Mouse (Mus musculus) MEL (cell line): ENCODE results near the gene Smarcad1.

Experiments used
- CTCF ChIP-seq, 3 experiments: IDR thresholded peaks in 2 of 3; conservative IDR thresholded peaks in 1 of 3; 2 replicates each; pipeline ENCODE4 v1.5.1; 2011 to 2012; ENCODE audit warnings: low read length in 3 of 3, low read depth in 2 of 3, mild to moderate bottlenecking in 2 of 3, improper control_type of control experiment in 1 of 3, inconsistent platforms in 1 of 3, mixed read lengths in 1 of 3, moderate library complexity in 1 of 3; ENCODE audit not compliant: control insufficient read depth in 1 of 3, insufficient read depth in 1 of 3, poor library complexity in 1 of 3, severe bottlenecking in 1 of 3
- E2F4 ChIP-seq: IDR thresholded peaks from 2 replicates; pipeline ENCODE4 v1.6.1; 2011; ENCODE audit warnings: low read depth, low read length, improper control_type of control experiment, borderline replicate concordance
- EP300 ChIP-seq, 2 experiments: IDR thresholded peaks; 2 replicates each; pipeline ENCODE4 v1.6.1; 2011; ENCODE audit warnings: improper control_type of control experiment in 2 of 2, low read length in 2 of 2, low read depth in 1 of 2, mild to moderate bottlenecking in 1 of 2
- GATA1 ChIP-seq: IDR thresholded peaks from 2 replicates; pipeline ENCODE4 v1.6.1; 2011; ENCODE audit warnings: low read depth, low read length, improper control_type of control experiment
- HCFC1 ChIP-seq: IDR thresholded peaks from 2 replicates; pipeline ENCODE4 v1.6.1; 2012; ENCODE audit warnings: low read depth, mild to moderate bottlenecking, inconsistent platforms, low read length, improper control_type of control experiment, moderate library complexity
- MYC ChIP-seq: IDR thresholded peaks from 2 replicates; pipeline ENCODE4 v1.6.1; 2011; ENCODE audit warnings: low read depth, mild to moderate bottlenecking, low read length, improper control_type of control experiment, moderate library complexity
- NRF1 ChIP-seq: IDR thresholded peaks from 2 replicates; pipeline ENCODE4 v1.6.1; 2014; ENCODE audit warnings: low read depth, mild to moderate bottlenecking, inconsistent platforms, low read length, improper control_type of control experiment, moderate library complexity; ENCODE audit not compliant: poor library complexity, insufficient read depth, severe bottlenecking
- POLR2A ChIP-seq, 2 experiments: IDR thresholded peaks; 2 replicates each; pipeline ENCODE4 v1.6.1; 2011 to 2012; ENCODE audit warnings: low read length in 2 of 2, mild to moderate bottlenecking in 2 of 2, control low read depth in 1 of 2, improper control_type of control experiment in 1 of 2, low read depth in 1 of 2, moderate library complexity in 1 of 2; ENCODE audit not compliant: control insufficient read depth in 1 of 2, insufficient read depth in 1 of 2, poor library complexity in 1 of 2
- RAD21 ChIP-seq: IDR thresholded peaks from 2 replicates; pipeline ENCODE4 v1.6.1; 2011; ENCODE audit warnings: mild to moderate bottlenecking, low read depth, low read length, improper control_type of control experiment
- RCOR1 ChIP-seq: IDR thresholded peaks from 2 replicates; pipeline ENCODE4 v1.6.1; 2012; ENCODE audit warnings: low read depth, mild to moderate bottlenecking, inconsistent platforms, low read length, improper control_type of control experiment
- TAL1 ChIP-seq: IDR thresholded peaks from 2 replicates; pipeline ENCODE4 v1.6.1; 2012; ENCODE audit warnings: mild to moderate bottlenecking, inconsistent platforms, low read length, moderate library complexity, mixed read lengths
- TCF12 ChIP-seq: IDR thresholded peaks from 2 replicates; pipeline ENCODE4 v1.6.1; 2014; ENCODE audit warnings: low read depth, mild to moderate bottlenecking, inconsistent platforms, low read length, improper control_type of control experiment, moderate library complexity
- ZNF384 ChIP-seq: IDR thresholded peaks from 2 replicates; pipeline ENCODE4 v1.6.1; 2012; ENCODE audit warnings: low read depth, mild to moderate bottlenecking, inconsistent platforms, low read length, improper control_type of control experiment

DNA sequence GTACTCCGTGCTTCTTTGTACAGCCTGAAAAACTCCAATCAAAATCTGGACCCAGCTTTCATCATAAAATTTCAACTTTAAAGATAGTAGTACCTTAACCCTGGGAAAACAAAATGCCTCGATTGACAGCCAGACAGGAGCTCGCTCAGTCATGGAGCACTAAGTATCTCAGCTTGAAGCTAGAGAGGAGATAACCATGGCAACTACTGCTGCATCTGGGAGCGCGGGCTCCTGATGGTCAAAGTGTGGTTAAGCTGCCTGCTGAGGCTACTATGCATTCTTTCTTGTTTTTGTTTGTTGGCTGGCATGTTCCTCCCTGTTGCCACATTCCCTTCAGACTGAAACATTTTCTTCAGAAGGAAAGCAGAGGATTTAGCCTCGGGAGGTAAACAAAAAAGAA, 90.0 kb downstream of the Smarcad1 start:
- TF ChIP-seq POLR2A (IDR thresholded peaks at IDR 0.05; ENCODE audit: control insufficient read depth in 1 of 2, insufficient read depth in 1 of 2, low read depth in 1 of 2, low read length in 2 of 2, poor library complexity in 1 of 2) (no peak), TAL1 (no peak), CTCF (IDR thresholded peaks at IDR 0.05 in 2 of 3, conservative IDR thresholded peaks at IDR 0.05 in 1 of 3; ENCODE audit: control insufficient read depth in 1 of 3, insufficient read depth in 1 of 3, low read depth in 2 of 3, low read length in 3 of 3, poor library complexity in 1 of 3, severe bottlenecking in 1 of 3) (no peak), ZNF384 (no peak), E2F4 (no peak), EP300 (IDR thresholded peaks at IDR 0.05; ENCODE audit: low read depth in 1 of 2, low read length in 2 of 2) (no peak), GATA1 (no peak), TCF12 (no peak), RAD21 (no peak), MYC (no peak), RCOR1 (no peak), NRF1 (no peak), HCFC1 (no peak)
